Mouse (Mus musculus) lung, postnatal 0 days (tissue): ENCODE measurements around the gene Nln.

ENCODE experiments used
- CTCF ChIP-seq: IDR thresholded peaks from 2 replicates; pipeline ENCODE4 v1.5.1; 2016; ENCODE audit warnings: antibody characterized with exemption, mild to moderate bottlenecking
- EP300 ChIP-seq: IDR thresholded peaks from 2 replicates; pipeline ENCODE4 v1.6.1; 2016; ENCODE audit warnings: antibody characterized with exemption, mild to moderate bottlenecking, control low read depth

DNA sequence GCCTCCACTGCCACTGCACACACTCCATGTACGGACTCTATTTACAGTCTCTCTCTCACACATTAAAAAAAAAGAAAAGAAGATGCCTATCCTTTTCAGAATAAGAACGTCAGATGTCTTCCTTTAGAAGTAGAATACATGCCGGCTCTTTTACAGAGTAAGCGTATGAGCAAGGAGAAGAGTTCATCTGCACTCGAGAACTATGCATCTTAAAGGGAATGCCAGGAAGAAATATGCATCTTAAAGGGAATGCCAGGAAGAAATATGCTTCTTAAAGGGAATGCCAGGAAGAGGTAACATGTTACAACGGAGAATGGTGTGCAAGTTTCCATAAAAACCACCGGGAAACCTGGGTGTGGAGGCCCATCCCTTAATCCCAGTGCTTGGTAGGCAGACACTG is 45.7 kb upstream of the Nln start:
- TF ChIP-seq CTCF (no peak), EP300 (no peak)
